Mouse (Mus musculus) ES-E14 (cell line): ENCODE results near the gene Prex1. TPM values are rescaled to one million over a fixed set of nuclear protein-coding genes. Genes with fewer than 3 reads are reported as not detected.
A peak's percentile ranks its signal among the peaks of the same experiment; 100 is the strongest.

Experiments used
- DNase-seq: peaks from one replicate; pipeline ENCODE4 v3.0.0-alpha.2; 2013; ENCODE audit warnings: low read depth, low spot score
- H3K27ac ChIP-seq: 2 replicates; pipeline ENCODE4 v1.5.1; 2012; ENCODE audit warnings: low read depth, mild to moderate bottlenecking, low read length, moderate library complexity, mixed read lengths; ENCODE audit not compliant: poor library complexity, insufficient read depth, severe bottlenecking
- H3K36me3 ChIP-seq: 2 replicates; pipeline ENCODE4 v1.6.1; 2012; ENCODE audit warnings: mild to moderate bottlenecking, low read length, moderate library complexity, mixed read lengths; ENCODE audit not compliant: control insufficient read depth, poor library complexity, insufficient read depth, severe bottlenecking
- H3K4me1 ChIP-seq, 2 experiments: fragments of 150-350 bp in 1 of 2; sonication (generic) in 1 of 2; 2 replicates each; pipeline ENCODE4 v1.6.1; 2012; ENCODE audit warnings: low read length in 2 of 2, mild to moderate bottlenecking in 1 of 2, mixed read lengths in 1 of 2; ENCODE audit not compliant: control insufficient read depth in 2 of 2, insufficient read depth in 2 of 2, poor library complexity in 1 of 2
- H3K4me3 ChIP-seq, 2 experiments: fragments of 150-350 bp in 1 of 2; sonication (generic) in 1 of 2; 2 replicates each; pipeline ENCODE4 v1.5.1; 2012; ENCODE audit warnings: low read length in 2 of 2, low read depth in 1 of 2, mild to moderate bottlenecking in 1 of 2, mixed read lengths in 1 of 2; ENCODE audit not compliant: insufficient read depth in 1 of 2, poor library complexity in 1 of 2, severe bottlenecking in 1 of 2
- H3K9ac ChIP-seq: 2 replicates; pipeline ENCODE4 v1.6.1; 2012; ENCODE audit warnings: low read depth, mild to moderate bottlenecking, low read length, mixed read lengths; ENCODE audit not compliant: poor library complexity, insufficient read depth, severe bottlenecking
- H3K9me3 ChIP-seq: fragments of 150-350 bp; sonication (generic); 2 replicates; pipeline ENCODE4 v1.6.1; 2012; ENCODE audit warnings: low read depth, mild to moderate bottlenecking, low read length; ENCODE audit not compliant: control insufficient read depth, insufficient read depth
- CHD2 ChIP-seq: IDR thresholded peaks from 2 replicates; pipeline ENCODE4 v1.6.1; 2014; ENCODE audit warnings: mild to moderate bottlenecking, low read depth, low read length, inconsistent platforms
- HCFC1 ChIP-seq: IDR thresholded peaks from 2 replicates; pipeline ENCODE4 v1.6.1; 2012; ENCODE audit warnings: low read length, inconsistent platforms, borderline replicate concordance; ENCODE audit not compliant: insufficient read depth
- MAFK ChIP-seq: IDR thresholded peaks from 2 replicates; pipeline ENCODE4 v1.6.1; 2014; ENCODE audit warnings: mild to moderate bottlenecking, low read depth, low read length, inconsistent platforms; ENCODE audit not compliant: insufficient read depth
- ZC3H11A ChIP-seq: IDR thresholded peaks from 2 replicates; pipeline ENCODE4 v1.6.1; 2012; ENCODE audit warnings: low read depth, mild to moderate bottlenecking, inconsistent platforms, low read length, borderline replicate concordance
- ZNF384 ChIP-seq: IDR thresholded peaks from 2 replicates; pipeline ENCODE4 v1.6.1; 2012; ENCODE audit warnings: low read depth, low read length, inconsistent platforms
- in situ Hi-C, 2 experiments: fragments of 600-800 bp; cut with MboI; formaldehyde crosslinking; loops; one replicate each; pipeline ENCODE4 v1.15.1; 2025; ENCODE audit warnings: low sequenced_read_pairs in 2 of 2, inconsistent platforms in 1 of 2; ENCODE audit not compliant: unreplicated experiment in 2 of 2
- total RNA-seq: library from RNA; depleted of rRNA; stranded (reverse); fragments of 300-350 nt; gene quantifications from 2 replicates; pipeline ENCODE4 v1.2.3, GENCODE M21; 2012

Prex1 gene
- total RNA-seq, 1 experiment: 1.5 TPM

- Histone ChIP-seq H3K4me1 (peaks cover 14 to 31% of the 10 kb centered on the region in 2 experiments; a peak in 3 of 4 replicates), H3K27ac (no peak overlapping the region), H3K9ac (no peak overlapping the region), H3K36me3 (no peaks in the 10 kb centered on the region), H3K4me3 (no peak overlapping the region), H3K9me3 (no peaks in the 10 kb centered on the region)
- DNase-seq: no peak
- in situ Hi-C loops: no loop called here
- no peak for TF ChIP-seq MAFK
- no peak for TF ChIP-seq HCFC1
- TF ChIP-seq ZNF384: no peak
- TF ChIP-seq ZC3H11A: no peak
- no peak for TF ChIP-seq CHD2
Measured at GRCm38 (mm10) chr2:166676498-166676897, 37.1 kb downstream of the Prex1 start.

DNA sequence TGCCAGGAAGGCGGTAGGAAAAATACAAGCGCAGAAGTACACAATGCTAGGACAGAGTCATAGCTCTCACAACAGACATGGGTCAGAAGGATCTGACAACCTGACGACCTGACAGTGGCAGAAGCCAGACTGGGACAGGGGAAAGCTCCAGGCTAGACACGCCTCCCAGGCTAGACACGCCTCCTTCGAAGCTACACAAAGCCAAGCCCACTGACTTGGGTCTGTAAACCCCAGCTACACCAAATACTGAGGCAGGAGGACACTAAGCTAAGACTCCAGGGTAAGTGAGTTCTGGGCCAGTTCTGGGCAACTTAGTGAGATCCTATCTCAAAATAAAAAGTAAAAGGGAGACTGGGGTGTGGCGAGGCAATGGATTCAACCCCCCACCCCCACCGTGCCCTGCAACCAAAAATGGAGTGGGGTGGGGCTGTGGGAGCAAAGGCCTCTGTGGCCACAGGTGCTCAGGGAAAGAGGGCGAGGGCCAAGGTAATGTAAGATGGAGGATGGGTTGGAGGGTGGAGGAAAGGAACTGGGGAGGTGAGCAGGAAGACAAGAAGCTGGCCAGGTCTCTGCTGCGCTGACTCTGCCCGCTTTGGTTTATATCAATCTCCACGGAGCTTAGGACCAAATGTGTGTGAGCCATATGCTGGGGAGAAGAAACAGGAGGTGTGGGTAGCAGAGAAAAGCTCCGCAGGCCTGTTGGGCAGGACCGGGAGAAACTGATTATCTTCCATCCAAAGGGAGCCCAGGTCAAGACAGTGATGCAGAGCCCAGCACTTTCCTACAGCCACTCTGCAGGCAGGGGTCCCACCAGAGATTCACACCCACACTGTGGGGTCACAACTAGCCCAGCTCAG lies 37.8 kb downstream of the Prex1 start:
- Histone ChIP-seq H3K9ac (no peak overlapping the region), H3K36me3 (no peaks in the 10 kb centered on the region), H3K9me3 (no peaks in the 10 kb centered on the region), H3K4me3 (peak overlapping the region; percentile 34 to 48; a peak in 3 of 4 replicates), H3K27ac (no peak overlapping the region), H3K4me1 (peaks cover 14 to 31% of the 10 kb centered on the region in 2 experiments; a peak in 3 of 4 replicates)
- no peak for DNase-seq
- TF ChIP-seq ZC3H11A (no peak), ZNF384 (no peak), CHD2 (no peak), HCFC1 (no peak), MAFK (no peak)
- in situ Hi-C loops: no loop called here

DNA sequence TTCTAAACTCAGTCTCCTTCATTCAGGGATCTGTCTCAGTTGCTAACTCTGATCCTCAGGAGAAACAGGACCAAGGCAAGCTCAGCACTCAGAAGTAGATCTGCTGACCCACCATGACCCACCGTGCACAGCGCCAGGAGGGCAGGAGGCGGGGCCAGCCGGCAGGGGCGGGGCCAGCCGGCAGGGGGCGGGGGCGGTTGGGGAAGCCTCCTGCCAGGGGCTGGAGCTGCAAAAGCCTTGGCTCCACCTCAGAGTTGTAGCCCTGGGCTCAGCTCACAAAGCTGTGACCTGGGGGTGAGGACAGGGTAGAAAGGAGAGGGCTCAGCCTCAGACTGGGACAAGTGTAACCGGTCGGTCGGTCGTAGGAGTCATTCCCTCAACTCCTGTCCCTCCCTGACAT lies 38.9 kb downstream of the Prex1 start:
- H3K9me3 ChIP-seq: no peaks in the 10 kb centered on the region
- no peak overlapping the region for H3K9ac ChIP-seq
- H3K4me1 ChIP-seq: peaks cover 14 to 31% of the 10 kb centered on the region in 2 experiments; a peak in 3 of 4 replicates
- no peak overlapping the region for H3K27ac ChIP-seq
- DNase-seq: no peak
- in situ Hi-C loops: no loop called here
- TF ChIP-seq MAFK: no peak
- no peak for TF ChIP-seq CHD2
- TF ChIP-seq ZNF384: no peak
- TF ChIP-seq HCFC1: no peak
- no peak for TF ChIP-seq ZC3H11A
- H3K36me3 ChIP-seq: no peaks in the 10 kb centered on the region
- peak overlapping the region in 1 of 2 experiments; percentile 2; a peak in 1 of 4 replicates for H3K4me3 ChIP-seq

DNA sequence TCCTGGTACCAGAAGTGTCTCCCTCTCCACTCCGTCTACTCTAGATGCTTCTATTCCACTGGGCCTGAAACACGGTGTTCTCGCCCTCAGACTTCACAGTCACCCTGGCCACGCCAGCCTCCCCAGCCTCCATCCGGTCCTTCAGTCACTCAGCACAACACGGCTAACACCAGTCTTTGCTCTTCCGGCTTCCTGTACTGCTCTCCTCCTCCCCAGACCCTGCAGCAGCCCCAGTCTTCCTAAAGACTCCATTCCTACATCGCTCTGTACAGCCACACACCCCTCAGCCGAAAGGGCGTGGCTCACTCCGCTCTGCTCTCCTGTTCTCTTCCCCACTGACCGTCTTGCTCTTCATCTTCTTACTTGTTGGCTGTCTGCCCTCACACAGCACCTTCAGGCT lies 39.7 kb downstream of the Prex1 start:
- TF ChIP-seq HCFC1: no peak
- TF ChIP-seq MAFK: no peak
- no peak for TF ChIP-seq ZNF384
- no peak for TF ChIP-seq ZC3H11A
- TF ChIP-seq CHD2: no peak

More for the DNA sequence above, 39.7 kb downstream of the Prex1 start:
- H3K4me1 ChIP-seq: peaks cover 14 to 26% of the 10 kb centered on the region in 2 experiments; a peak in 3 of 4 replicates
- H3K4me3 ChIP-seq: no peak overlapping the region
- H3K9me3 ChIP-seq: no peaks in the 10 kb centered on the region
- in situ Hi-C loops: no loop called here
- no peak for DNase-seq
- no peak overlapping the region for H3K27ac ChIP-seq
- no peak overlapping the region for H3K9ac ChIP-seq
- no peaks in the 10 kb centered on the region for H3K36me3 ChIP-seq
